Mouse (Mus musculus): ENCODE data around the gene Nt5dc2.

Nt5dc2 gene

GRCm38 (mm10) chr14:31130236-31131220 lies at the start of gene Nt5dc2:
Gene Nt5dc2 (plus strand): TSS chr14:31131053.
- peak; percentile 93 to 96 for DNase-seq

DNA sequence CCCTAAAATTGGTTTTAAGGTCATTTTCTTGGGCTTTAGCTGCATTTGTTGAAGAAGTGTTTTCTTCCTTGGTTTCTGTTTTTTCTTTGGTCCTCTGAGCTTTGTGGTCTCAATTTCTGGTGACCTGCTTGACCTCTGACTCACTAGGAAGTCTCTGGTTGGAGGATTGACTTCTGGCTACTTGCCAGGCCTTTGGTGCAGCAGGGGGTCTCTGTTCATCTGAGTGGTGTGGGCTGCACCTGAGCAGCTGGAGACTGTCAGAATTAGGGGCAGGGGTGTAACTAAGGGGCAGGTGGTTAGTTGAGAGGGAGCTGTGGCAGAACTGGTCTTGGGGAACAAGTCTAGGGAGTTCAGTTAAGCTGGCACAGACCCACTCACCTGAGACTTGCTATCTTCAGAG lies 49.7 kb upstream of the Nt5dc2 start:
- DNase-seq, result no peak

- DNase-seq, result peak in 1 of 2 experiments; percentile 13
These were observed 43.4 kb upstream of the Nt5dc2 start for GRCm38 (mm10) chr14:31087433-31087832.

DNA sequence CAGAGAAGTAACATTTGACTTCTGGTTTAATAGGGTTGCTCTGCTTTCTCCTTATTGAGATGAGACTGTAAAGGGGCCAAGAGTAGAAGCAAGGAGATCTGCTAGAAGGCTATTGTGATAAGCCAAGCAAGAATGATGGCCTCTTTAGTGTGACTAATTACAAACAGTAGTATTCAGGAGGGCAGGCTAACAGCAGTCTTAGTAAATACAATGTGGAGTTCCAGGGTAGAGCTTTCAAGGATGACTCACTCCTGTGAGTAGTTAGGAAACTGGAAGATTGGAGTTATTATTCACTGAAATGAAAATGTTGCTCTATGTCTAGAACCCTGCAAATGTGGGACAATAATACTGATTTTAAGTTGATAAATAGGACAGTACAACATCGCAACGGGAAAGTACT lies 42.3 kb upstream of the Nt5dc2 start:
- DNase-seq, result no peak

GRCm38 (mm10) chr14:31089918-31090317 lies 40.9 kb upstream of the Nt5dc2 start:
- no peak for DNase-seq

DNA sequence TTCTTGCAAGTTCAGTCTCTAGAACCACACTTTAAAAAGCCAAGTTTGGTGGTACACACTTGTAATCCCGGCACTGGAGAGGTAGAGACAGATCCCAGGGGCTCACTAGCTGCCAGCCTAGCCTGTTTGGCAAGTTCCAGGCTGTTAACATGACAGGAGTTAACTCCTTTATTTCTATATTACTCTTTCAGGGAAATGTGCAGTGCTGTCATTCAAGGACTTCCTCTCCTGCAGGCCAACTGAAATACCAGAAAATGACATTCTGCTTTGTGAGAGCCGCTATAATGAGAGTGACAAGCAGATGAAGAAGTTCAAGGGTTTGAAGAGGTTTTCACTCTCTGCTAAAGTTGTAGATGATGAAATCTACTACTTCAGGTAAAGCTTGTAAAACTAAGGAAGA lies 25.7 kb upstream of the Nt5dc2 start:
- no peak for DNase-seq

DNA sequence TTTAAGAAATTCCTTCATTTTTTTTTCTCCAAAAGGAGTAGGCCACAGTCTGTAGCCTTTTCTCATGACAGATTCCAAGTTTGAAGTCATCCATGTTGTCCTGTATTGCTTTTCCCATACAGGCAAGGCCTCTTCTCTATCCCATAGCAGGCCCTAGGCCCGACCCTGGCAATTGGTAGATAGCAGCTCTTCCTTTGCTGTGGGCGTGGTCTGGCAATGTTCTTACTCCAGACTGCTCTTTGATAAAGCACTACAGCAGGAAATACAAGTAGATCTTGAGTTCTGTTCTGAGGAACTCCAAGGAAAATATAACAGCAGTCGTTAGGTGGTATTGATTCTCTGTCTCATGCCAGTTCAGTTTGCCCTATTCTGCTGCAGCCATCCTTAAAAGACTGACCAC lies 20.2 kb upstream of the Nt5dc2 start:
- DNase-seq, result no peak

DNA sequence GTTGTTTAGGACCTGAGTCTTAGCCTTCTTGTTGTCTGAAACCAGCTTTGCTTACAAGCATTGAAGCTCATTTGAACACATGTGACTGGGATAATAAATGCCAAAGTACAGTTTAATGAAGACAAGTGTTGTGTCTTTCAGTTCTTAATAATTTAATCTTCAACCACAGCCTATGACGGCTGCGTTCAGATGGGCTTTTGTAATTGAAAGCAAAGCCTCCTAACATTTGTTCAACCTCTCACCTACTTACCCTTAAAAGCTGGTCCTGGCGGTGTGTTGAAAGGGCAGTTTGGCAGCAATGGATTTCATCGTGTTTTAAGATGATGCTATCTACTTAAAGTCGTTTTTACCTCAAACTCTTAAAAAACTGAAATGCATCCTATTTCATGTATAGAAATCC lies 18.7 kb upstream of the Nt5dc2 start:
- DNase-seq, result no peak

DNA sequence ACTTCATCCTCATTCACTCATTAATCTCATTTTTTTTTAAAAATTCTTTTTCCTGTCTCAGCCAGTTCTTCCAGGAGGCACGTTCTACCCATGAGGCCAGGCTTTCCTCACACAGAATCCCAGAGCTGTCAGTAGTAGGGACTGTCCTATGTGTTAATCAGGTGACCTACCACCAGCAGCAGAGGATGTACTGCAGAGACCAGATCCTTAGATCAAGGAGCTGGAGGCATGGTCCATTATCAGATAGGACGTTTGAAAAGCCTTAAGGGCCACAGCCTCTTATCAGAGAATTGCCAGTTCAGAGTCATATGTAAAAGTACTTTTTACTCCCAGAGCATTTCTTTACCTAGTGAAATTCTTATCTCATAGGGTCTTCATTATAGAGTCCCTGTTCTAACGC lies 16.8 kb upstream of the Nt5dc2 start:
- DNase-seq, result no peak

DNA sequence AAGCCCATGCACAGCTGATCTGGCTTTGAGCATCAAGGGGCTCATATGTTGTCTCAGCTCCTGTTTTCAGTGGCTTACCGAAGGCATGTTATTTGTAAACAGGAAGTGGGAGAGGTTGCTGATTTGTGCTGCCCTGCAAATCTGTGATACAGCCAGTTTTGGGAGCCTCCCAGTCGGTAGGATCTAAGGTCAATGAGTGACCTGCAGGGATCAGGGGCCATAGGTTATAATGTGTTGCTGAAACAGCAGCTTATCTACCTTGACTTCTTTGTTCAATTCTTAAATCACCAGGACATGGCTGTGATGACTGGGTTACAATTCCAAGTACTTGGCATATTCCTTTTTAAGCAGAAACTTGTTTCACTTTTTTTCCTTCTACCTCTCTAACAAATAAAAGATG lies 15.3 kb upstream of the Nt5dc2 start:
- DNase-seq, result no peak

DNA sequence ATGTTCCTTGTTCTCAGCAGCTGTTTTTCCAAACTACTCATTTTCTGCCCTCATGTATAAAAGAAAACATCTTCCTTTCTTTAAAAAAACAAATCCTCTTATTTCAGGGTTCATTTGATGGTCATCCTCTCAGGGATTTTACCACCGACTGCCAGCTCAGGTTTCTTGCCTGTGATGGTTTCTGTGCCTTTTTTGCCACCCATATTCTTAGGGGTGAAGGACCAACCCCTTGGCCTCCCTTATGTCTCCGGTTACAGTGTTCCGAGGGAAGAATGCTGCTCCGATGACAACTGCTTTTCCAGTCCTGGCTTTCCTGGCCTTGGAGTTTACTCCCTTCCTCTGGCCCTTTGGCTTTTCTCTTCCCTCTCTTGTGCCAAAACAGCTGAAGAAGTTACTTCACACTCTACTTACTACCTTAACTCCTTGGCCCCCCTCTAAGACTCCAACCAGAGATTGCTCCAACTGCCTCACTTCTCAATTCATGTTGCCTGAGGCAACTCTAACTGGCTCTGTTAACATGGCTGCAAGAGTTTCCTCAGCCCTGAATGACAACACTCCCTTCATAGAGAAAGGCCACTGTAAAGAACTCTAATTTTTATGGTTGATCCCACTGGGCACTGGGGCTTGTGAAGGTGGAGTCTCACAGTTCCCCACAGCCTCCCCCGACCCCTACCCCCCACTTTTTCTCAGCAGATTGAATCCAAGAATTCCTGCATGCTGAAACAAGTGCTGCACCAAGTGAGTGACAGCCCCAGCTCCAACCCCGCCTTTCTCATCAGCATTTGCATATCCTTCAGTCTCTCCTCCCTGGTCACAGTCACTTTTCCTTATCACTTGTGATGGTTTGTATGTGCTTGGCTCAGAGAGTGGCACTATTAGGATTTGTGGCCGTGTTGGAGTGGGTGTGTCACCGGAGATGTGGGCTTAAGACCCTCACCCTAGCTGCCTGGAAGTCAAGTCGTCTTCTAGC lies 5.5 kb upstream of the Nt5dc2 start:
- no peak for DNase-seq

DNA sequence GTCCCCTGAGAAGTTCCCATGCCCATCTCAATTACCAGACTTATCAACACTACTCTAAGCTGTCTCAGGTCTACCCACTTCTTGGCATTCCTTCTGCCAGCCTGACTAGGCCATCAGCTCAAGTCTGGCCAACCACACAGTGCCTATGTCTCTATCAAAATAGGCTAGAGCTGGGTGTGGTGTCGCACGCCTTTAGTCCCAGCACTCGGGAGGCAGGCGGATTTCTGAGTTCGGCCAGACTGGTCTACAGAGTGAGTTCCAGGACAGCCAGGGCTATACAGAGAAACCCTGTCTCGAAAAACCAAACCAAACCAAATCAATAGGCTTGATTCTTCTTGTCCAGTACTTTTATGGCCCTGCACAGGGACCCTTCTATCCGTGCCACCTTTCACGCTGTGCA lies 4.0 kb upstream of the Nt5dc2 start:
- DNase-seq, result peak in 1 of 2 experiments; percentile 3

DNA sequence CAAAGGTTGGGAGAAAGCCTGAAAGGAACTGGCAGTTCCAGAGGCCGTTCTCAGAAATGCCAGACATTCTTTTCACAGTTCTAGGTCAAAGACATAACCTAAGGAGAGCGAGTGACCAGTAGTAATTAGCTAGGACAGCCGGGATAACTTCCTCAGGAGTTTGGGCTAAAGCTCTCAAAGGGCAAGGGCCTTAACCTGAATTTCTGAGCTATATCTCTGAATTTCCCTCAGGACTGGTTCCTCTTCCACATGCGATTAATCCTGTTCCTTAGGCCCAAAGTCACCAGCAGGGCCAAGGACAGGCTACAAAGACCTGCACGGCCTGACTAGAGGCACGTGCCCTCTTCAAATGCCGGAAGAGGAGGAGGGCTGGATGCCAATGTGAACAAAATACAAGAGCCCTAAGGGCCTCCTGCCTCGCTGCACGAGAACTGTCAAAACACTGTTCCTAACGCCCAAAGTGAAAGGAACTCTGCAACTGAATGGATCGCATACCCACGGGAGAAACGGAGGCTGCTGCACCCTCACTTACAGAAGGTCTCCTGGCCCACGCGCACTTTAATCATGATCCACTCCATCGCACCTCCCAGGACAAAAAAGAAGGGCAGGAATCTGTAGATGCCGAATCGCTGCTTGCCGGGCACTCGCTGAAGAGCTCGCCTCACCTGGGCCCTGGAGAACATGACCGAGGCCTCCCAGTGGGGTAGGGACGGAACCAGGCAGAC lies 2.6 kb upstream of the Nt5dc2 start:
- DNase-seq, result peak; percentile 76 to 86

DNA sequence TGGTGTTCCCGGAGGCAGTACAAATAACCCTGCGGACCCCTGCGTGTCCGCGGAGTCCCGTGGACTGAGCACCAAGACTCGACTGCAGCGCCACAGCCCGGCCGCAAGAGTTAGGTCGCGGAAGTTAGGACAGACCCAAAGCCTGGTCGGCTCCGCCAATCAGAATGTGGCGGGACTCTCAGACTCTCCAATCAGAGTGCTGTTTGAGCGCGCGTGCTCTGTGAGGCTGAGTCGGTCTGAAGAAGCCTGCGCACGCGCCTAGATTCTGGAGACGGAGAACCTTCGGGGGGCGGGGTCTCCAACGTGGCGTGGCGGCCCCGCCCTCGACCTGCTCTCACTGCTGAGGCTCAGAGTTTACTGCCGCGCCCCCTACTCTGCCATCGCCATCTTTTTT lies 2.0 kb upstream of the Nt5dc2 start, which contains the start of gene Smim4:
Smim4 (minus strand) TSS at position 131 of the 394 bp plus-strand sequence.
- DNase-seq, result peak; percentile 97 to 99

- no peak for DNase-seq
These were observed 1.3 kb upstream of the Nt5dc2 start for GRCm38 (mm10) chr14:31129326-31130235.

- DNase-seq, result peak; percentile 52 to 54
These were observed 494 bp downstream of the Nt5dc2 start for GRCm38 (mm10) chr14:31131272-31131821.

DNA sequence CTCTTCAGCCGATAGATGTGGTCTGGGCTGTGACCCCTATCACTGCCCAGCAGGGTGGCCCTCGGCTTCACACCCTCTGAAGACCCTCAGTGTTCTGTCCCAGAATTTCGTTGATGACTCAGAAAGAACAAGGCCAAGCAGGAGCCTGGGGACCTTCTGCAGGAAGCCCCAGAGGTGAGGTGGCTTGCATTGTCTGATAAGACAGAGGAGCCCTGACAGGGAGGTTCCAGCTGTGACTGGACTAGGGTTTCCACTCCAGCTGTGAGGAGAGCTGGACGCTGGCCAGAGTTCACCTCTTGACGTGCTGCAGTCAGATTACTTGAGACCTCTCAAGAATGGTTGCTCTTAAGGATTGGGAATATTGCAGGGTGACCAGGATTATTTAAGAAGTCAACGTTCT lies 1.2 kb downstream of the Nt5dc2 start:
- peak; percentile 68 to 81 for DNase-seq

- DNase-seq, result no peak
These were observed 1.7 kb downstream of the Nt5dc2 start for GRCm38 (mm10) chr14:31132491-31132975.

- DNase-seq, result peak; percentile 62 to 78
These were observed 2.3 kb downstream of the Nt5dc2 start for GRCm38 (mm10) chr14:31133023-31133665.
